Mouse (Mus musculus): Measurements from ENCODE around the gene Kcna10.

The Kcna10 gene

DNA sequence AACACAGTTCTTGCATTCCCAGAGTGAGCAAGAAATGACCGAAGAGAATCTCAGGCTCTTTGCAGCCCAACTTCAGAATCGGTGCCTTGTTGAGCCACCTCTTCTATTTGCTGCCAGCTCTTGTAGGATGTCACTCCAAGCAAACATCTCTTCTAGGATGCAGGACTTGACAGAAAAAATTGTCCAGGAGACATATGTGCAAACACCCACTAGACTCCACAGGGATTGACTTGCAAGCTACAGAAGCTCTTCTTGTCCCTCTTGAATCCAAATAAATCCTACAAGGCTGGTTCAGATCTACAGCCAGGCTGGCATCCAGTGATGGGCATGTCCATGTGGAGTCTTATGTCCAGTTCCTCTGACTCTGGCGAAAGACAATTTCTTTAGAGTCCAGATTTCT lies 21.6 kb downstream of the Kcna10 start:
- no peak for DNase-seq (ENCODE audit: low read depth, low spot score)

GRCm38 (mm10) chr3:107205170-107205569 lies 22.3 kb downstream of the Kcna10 start:
- DNase-seq (ENCODE audit: low read depth, low spot score) = no peak

DNA sequence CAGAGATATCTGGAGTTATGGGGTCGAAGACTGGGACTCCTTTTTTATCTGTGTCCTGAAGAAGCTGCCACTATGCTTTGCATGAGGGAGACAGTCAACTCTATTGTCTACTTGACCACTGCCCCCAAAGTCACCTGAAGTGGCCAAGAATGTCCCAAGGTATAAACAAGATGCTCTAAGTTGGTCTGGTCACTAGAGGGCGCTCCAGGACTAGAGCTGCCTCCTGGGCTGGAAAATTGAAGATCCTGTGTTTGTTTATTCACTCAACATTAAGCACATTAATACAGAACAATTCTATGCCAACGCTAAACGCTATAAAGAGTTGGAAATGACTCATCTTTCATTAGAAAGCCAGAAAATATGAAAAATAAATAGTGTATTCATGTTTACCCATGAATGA lies 23.1 kb downstream of the Kcna10 start:
- DNase-seq (ENCODE audit: low read depth, low spot score) = no peak

- DNase-seq (ENCODE audit: low read depth, low spot score) = no peak
Observed at GRCm38 (mm10) chr3:107206490-107207150, 23.8 kb downstream of the Kcna10 start.

DNA sequence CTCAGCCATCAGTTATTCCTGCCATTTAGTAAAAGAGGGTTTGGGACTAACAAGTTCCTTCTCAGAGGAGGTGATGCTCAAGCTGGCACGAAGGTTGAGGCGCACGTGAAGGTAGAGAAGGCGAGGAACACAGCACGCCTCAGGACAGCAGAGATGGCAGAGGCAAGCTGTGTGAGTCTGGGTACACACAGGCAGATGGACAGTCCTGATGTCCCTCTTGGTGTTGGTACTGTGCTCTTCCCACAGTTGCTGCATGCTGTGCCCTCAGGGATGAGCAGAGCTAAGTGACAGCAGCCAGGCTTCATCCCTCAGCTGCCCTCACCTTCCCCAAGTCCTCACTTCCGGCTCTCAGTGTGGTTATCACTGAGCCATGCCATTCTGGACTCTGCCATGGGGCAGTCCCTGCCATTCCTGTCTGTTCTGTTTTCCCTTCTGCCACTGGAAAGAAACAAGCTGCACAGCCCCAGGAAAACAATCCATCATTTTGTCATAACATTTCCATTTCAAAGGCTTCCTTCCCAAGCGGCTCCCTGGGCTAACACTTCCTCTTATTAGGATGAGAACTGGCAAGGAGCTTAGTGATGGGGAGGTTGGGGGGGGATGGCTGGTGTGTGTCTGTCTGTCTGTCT lies 24.9 kb downstream of the Kcna10 start:
- DNase-seq (ENCODE audit: low read depth, low spot score) = no peak

GRCm38 (mm10) chr3:107214606-107215005 lies 31.8 kb downstream of the Kcna10 start:
- DNase-seq (ENCODE audit: low read depth, low spot score) = no peak

DNA sequence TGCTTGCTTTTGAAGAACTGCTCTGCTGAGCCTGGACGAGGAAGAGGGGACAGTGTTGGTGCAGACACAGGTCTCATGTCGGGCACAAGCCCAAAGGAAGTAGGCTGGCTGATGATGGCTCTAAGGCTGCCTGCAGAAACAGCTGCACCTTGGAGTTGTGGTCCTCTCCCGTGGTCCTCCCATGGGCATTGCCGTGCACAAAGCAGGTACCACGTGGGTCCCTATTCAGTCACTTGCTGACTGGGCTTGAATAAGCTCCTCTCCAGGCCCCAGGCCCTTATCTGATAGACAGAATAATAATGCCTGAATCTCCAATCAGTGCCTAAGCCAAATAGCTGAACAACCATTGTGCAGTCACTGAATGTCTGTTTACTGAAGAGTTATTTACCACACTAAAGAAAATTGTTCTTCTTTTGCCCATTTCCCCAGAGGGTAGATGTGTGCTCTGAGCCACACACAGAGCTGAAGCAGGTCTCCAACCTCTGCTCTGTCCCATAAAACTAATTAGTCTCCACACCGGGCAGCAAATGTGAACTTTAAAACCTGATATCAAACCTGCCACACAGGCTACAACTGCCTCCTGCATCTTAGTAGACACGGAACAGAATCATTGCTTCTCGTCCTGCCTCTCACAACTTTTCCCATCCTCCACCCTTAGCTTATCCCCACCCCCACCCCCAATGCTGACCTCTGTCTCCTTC lies 33.7 kb downstream of the Kcna10 start:
- DNase-seq (ENCODE audit: low read depth, low spot score) = no peak

GRCm38 (mm10) chr3:107217101-107217480 lies 34.2 kb downstream of the Kcna10 start:
- DNase-seq (ENCODE audit: low read depth, low spot score) = no peak

DNA sequence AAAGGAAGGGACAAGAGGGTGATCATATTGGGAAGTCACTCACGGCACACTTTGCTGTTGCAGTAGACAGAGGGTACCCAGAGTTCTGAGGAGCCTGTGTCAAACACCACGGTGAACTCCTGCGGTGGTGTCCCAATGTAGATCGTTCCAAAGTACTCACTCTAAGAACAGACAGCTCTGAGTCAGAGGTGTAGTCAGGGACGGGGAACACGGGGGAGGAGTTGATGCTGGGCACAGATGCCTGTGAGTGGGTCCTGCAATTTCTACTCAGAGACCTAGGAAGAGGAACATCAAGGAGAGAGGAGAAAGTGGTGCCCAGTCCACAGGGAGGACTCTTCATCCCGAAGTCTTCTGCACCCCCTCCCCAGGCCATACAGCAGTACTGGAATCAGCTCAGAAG lies 35.7 kb downstream of the Kcna10 start:
- DNase-seq (ENCODE audit: low read depth, low spot score) = no peak

DNA sequence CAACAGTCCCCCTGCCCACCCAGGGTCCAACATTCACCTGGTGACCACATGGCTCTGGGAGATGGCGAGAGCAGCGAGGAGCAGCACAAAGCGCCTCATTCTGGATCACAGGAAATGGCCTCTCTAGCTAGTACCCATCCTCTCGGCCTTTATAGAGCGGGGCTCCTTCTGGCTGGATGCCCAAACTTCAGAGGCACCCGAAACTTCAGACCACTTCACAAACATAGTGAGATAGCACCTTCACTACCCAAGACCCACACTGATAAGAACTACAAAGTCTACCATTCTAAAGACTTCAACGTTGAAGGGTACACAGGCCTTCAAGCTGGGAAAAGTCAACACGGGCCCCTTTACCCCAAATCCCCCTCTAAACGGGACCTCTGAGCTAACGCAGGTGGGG lies 38.8 kb downstream of the Kcna10 start, which contains the start of gene Cym:
Cym (minus strand) TSS at position 125 of the 400 bp plus-strand sequence.
- no peak for DNase-seq (ENCODE audit: low read depth, low spot score)

GRCm38 (mm10) chr3:107223230-107223629 lies 40.4 kb downstream of the Kcna10 start:
- DNase-seq (ENCODE audit: low read depth, low spot score) = no peak

- DNase-seq (ENCODE audit: low read depth, low spot score) = no peak
Observed at GRCm38 (mm10) chr3:107225820-107226219, 43.0 kb downstream of the Kcna10 start.

GRCm38 (mm10) chr3:107229221-107229620 lies 46.4 kb downstream of the Kcna10 start:
- DNase-seq (ENCODE audit: low read depth, low spot score) = no peak

- DNase-seq (ENCODE audit: low read depth, low spot score) = no peak
Observed at GRCm38 (mm10) chr3:107229822-107230221, 47.0 kb downstream of the Kcna10 start.

DNA sequence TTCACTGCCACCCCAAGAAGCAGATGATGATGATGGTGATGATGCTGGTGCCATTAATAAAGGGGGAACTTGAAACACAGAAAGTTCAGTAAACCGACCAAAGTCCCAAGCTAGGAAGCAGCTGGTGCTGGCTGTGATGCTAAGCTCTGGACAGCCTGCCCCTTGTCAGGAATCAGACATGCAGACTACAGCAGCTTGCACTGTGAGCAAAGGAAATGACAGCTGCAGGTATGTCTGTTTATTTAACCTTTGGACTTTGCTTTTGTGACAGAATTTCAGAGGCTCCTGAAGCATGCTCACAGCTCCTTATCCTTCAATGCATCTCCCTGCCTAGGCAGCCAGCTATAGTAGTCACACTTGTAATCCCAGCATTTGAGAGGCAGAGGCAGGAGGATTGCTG lies 47.7 kb downstream of the Kcna10 start, which contains the start of gene A630076J17Rik:
A630076J17Rik (plus strand) TSS at position 88 of the 400 bp plus-strand sequence.
- no peak for DNase-seq (ENCODE audit: low read depth, low spot score)

- DNase-seq (ENCODE audit: low read depth, low spot score) = no peak
Observed at GRCm38 (mm10) chr3:107231202-107231601, 48.3 kb downstream of the Kcna10 start.

DNA sequence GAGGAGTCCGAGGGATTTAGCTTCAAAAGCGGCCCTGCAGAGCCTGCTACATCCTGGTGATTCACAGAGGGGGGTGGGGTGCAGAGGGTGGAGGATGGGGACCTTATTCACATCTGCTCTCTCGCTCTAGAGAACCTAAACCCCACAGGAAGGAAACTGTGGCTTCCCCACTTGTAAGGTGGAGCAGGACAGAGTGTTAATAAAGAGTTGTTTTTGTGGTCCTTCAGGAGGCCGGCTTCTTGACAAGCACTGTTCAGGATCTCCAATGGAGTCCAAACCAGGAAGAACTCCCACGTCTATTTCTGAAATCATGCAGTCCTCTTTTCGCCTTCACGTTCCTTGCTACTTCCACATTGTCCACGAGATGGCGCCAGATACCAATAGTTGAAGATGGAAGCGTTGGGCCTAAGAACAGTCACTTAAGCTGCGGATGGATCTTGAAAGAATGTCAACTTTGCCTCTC lies 50.5 kb downstream of the Kcna10 start:
- peak; percentile 48 for DNase-seq (ENCODE audit: low read depth, low spot score)

GRCm38 (mm10) chr3:107233945-107234344 lies 51.1 kb downstream of the Kcna10 start:
- DNase-seq (ENCODE audit: low read depth, low spot score) = no peak

- DNase-seq (ENCODE audit: low read depth, low spot score) = no peak
Observed at GRCm38 (mm10) chr3:107238051-107238450, 55.2 kb downstream of the Kcna10 start.

DNA sequence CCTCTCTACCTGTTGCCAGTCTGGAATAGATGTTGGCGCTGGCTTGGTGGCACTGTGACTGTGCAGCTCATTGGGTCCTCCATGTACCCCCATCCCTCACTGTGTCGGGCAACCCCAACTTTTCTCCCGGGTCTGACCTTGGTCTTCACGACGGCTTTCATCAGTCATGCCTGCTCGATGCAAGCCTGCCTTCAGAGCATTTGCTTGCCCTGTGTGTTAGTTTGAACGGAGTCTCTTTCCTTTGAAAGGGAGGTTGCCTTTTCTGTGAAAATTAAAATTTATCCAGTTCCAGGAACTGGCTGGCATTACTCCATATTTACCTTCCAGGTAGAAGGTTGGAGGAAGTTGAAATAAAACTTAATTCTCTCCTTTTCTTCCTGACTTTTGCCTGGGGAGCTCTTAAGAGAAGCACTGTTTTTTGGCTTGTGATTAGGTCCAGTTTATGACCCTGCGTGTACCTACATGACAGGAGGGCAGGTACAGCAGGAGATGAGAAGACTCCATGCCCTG lies 55.7 kb downstream of the Kcna10 start:
- DNase-seq (ENCODE audit: low read depth, low spot score) = no peak

DNA sequence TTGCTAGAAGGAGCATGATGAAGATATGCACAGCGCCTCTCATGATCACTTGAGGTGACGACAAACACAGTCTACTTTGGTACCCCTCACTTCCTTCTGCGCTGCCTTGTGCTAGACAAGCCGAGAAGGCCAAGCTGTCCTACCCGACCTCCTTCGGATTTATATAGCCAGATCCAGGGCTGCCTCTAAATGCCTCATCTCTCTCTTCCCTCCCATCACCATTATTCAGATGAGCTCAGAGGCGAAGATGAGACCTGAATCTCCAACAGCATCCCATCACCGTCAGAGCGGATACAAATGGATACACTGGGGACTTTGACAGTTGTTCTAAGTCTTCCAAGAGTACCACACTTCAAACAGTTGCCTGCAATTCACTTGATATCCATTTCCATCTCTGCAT lies 56.8 kb downstream of the Kcna10 start, which contains the start of gene Prok1:
Prok1 (minus strand) TSS at position 101 of the 400 bp plus-strand sequence.
- DNase-seq (ENCODE audit: low read depth, low spot score) = no peak

DNA sequence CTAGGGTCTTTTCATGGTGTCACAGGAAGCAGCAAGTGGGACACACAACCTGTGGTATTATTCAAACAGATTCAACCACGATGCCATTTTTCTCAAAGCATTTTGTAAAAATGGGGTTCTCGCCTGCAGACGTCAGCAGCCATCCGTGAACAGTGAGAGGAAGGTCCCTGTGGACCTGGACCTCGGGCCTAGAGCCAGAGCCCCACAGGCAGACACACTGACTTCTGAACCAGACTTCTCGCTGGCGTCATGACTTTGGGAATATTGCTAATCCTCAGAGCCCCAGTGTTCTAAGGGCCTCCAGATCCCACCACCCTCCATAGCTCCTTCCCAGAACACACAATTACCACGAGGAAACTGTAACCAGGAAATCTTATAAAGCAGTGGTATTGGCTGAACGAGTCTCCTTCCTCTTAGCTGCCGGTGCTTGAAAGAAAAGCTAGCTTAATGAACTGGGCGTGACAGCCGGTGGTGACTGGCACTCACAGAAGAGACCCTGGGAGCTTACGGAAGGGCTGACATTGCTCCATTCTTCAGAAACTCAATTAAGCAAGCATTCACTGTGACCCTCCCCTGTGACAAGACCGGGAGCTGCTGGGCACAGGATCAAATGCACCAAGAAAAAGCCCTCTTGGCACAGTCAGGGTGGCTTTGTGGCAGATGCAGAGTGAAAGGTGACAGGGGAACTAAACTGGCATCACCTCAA lies 58.7 kb downstream of the Kcna10 start:
- DNase-seq (ENCODE audit: low read depth, low spot score) = no peak

All from WW6 (cell line).